Mouse (Mus musculus): ENCODE measurements around the gene Tph1. TPM values are rescaled to one million over a fixed set of nuclear protein-coding genes. Genes with fewer than 3 reads are reported as not detected.

The Tph1 gene
- not detected for total RNA-seq (2023)

DNA sequence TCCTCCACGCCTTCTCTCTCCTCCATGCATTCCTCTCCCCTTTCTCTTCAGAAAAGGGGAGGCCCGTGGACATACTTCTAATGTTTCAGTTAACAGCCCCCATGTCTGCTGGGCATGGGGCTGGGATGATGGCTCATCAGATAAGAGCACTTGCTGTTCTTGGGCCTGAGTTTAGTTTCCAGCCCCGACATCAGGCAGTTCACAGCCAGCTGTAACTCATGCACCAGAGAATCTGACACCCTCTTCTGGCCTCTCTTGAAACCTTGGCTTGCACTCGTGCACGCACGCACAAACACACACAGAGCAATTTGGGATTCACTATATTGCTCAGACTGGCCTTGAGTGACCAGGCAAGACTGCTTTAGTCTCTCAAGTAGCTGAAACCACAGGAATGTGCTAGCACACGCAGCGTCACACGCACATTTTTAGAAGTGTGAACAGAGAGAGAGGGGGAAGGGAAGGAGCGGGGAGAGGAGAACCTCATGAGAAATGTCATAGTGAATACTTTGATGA lies at the start of gene Tph1:
TSS of gene Tph1 (minus strand) at position 378 of the 513 bp plus-strand sequence.

DNA sequence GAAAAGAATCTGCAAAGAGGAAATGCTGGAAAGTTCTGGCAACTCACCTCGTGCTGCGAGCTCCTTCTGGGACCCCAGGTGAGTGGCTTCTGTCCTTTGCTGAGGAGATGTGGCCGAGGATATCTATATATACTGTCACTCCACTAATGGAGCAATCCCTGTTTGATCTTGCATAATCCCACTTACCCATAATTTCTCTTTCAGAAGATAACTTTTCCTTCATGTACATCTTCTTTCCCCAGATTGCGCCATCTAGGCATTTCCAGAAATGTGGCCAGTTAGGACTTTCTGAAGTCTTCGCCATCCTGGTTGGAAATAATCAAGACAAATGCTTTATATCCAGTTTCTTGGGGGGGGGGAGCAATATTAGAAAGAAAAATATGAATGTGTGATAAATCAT lies 43.3 kb upstream of the Tph1 start, which contains the start of gene Saa3:
TSS of gene Saa3 (minus strand) at position 101 of the 400 bp plus-strand sequence.

DNA sequence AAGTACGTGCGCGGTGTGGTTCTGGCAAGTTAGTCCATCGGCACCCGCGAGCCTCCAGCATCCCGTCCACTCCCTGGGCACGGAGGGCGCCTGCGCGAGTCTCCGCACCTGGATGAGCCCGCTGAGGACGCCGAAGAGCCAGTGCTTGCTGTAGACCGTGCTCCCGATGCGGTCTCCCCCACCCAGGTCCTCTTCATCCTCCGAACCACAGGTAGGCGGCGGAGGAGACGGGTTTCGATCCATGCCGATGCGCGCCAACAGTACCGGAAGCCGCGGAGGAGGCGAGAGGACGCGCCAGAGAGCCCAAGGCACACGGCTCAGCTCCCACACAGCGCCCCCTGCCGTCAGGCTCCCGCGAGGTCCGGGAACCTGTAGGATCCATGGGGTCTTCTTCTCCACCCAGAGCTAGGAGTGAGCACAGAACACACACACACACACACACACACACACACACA lies 38.1 kb upstream of the Tph1 start, which contains the start of gene Saal1:
TSS of gene Saal1 (minus strand) at position 291 of the 455 bp plus-strand sequence.

GRCm38 (mm10) chr7:46639692-46640031 lies 32.7 kb downstream of the Tph1 start, which contains the start of gene Sergef:
Sergef (minus strand) TSS chr7:46639807.

Other genes starting within 250 kb of the Tph1 start
- gene Sergef, start 32.7 kb downstream of the Tph1 start, total RNA-seq (2023): 10 to 100 TPM; 18.9 to 19.4 TPM
- 10 to 100 TPM; 14.9 to 16.7 TPM for gene Saal1, start 38.1 kb upstream of the Tph1 start, total RNA-seq (2023)
- gene Saa3, start 43.2 kb upstream of the Tph1 start, total RNA-seq (2023): under 1 TPM in 1 of 2 experiments, not detected in 1; 0.27 TPM
- gene Saa4, start 60.1 kb upstream of the Tph1 start, total RNA-seq (2023): not detected
- gene Saa1, start 70.4 kb upstream of the Tph1 start, total RNA-seq (2023): not detected
- not detected for gene Saa2, start 79.3 kb upstream of the Tph1 start, total RNA-seq (2023)
- gene Hps5, start 123.5 kb upstream of the Tph1 start, total RNA-seq (2023): 10 to 100 TPM; 38.6 to 42.2 TPM
- 10 to 100 TPM; 43.4 to 59.7 TPM for gene Gtf2h1, start 123.6 kb upstream of the Tph1 start, total RNA-seq (2023)
- 100 to 1,000 TPM; 287 to 303 TPM for gene Ldha, start 168.9 kb upstream of the Tph1 start, total RNA-seq (2023)
- gene Ldhc, start 188.7 kb upstream of the Tph1 start, total RNA-seq (2023): not detected
- 10 to 100 TPM; 55.8 to 56.7 TPM for gene Tsg101, start 247.4 kb upstream of the Tph1 start, total RNA-seq (2023)